Mouse (Mus musculus) forebrain, embryonic 13.5 days (tissue): Measurements from ENCODE around the gene Zfp94. TPM values are rescaled to one million over a fixed set of nuclear protein-coding genes. Genes with fewer than 3 reads are reported as not detected.
"Not testable (repeated sequence)": the region's sequence is repeated elsewhere in the genome, so short reads cannot be mapped to it uniquely, and the experiment has no call there.

Experiments
- ATAC-seq: fragments of 200-750 bp; cut with Nextera tagmentation; 2 replicates; pipeline ENCODE4 v1.8.0; 2017
- H3K27ac ChIP-seq: fragments of 300-500 bp; sonication (generic); 2 replicates; pipeline ENCODE4 v1.5.1; 2015; ENCODE audit warnings: inconsistent platforms, mild to moderate bottlenecking, moderate library complexity
- H3K27me3 ChIP-seq: fragments of 300-500 bp; sonication (generic); 2 replicates; pipeline ENCODE4 v1.6.1; 2015; ENCODE audit warnings: mild to moderate bottlenecking, inconsistent platforms
- H3K36me3 ChIP-seq: fragments of 300-500 bp; sonication (generic); 2 replicates; pipeline ENCODE4 v1.6.1; 2015; ENCODE audit warnings: mild to moderate bottlenecking, inconsistent platforms; ENCODE audit not compliant: poor library complexity, severe bottlenecking
- H3K4me1 ChIP-seq: fragments of 300-500 bp; sonication (generic); 2 replicates; pipeline ENCODE4 v1.6.1; 2015; ENCODE audit warnings: inconsistent platforms
- H3K4me2 ChIP-seq: fragments of 300-500 bp; sonication (generic); 2 replicates; pipeline ENCODE4 v1.6.1; 2015; ENCODE audit warnings: inconsistent platforms, mild to moderate bottlenecking, moderate library complexity
- H3K4me3 ChIP-seq: fragments of 300-500 bp; sonication (generic); 2 replicates; pipeline ENCODE4 v1.5.1; 2015; ENCODE audit warnings: mild to moderate bottlenecking, inconsistent platforms
- H3K9ac ChIP-seq: fragments of 300-500 bp; sonication (generic); 2 replicates; pipeline ENCODE4 v1.6.1; 2015; ENCODE audit warnings: mild to moderate bottlenecking, inconsistent platforms
- H3K9me3 ChIP-seq: fragments of 300-500 bp; sonication (generic); replicated peaks from 2 replicates; pipeline ENCODE4 v1.6.1; 2016; ENCODE audit warnings: inconsistent platforms
- WGBS: fragments of 180-500 bp; shearing (Covaris S2); methylation state at CpG from one replicate; pipeline ENCODE4 v1.1.7; 2015; 5-methylcytosine and 5-hydroxymethylcytosine counted together
- polyA plus RNA-seq: library from polyadenylated mRNA; unstranded; fragments of >200 nt; fragmentation: Nextera tagmentation; extraction: Ambion mirVana; gene quantifications from 2 replicates; pipeline ENCODE4 v1.2.1, GENCODE M21; 2015

The Zfp94 gene
- polyA plus RNA-seq, 1 experiment from 2014 or later: 20.1 TPM

GRCm38 (mm10) chr7:24288512-24288911 lies 28.0 kb downstream of the Zfp94 start:
- 90% methylated on average over 6 of the region's 6 CpGs for WGBS
- no peak for ATAC-seq

GRCm38 (mm10) chr7:24287670-24288069 lies 28.8 kb downstream of the Zfp94 start:
- ATAC-seq: no peak
- Histone ChIP-seq H3K4me3 (no peak overlapping the region), H3K36me3 (peaks cover 61% of the 10 kb centered on the region), H3K9ac (no peak overlapping the region), H3K4me1 (no peaks in the 10 kb centered on the region), H3K9me3 (no peaks in the 10 kb centered on the region), H3K4me2 (no peak overlapping the region), H3K27me3 (no peaks in the 10 kb centered on the region), H3K27ac (no peak overlapping the region)
- 90% methylated on average over 5 of the region's 5 CpGs for WGBS

More at GRCm38 (mm10) chr7:24288512-24288911, 28.0 kb downstream of the Zfp94 start:
- no peaks in the 10 kb centered on the region for H3K9me3 ChIP-seq
- H3K27ac ChIP-seq: no peak overlapping the region
- no peaks in the 10 kb centered on the region for H3K27me3 ChIP-seq
- no peak overlapping the region for H3K4me2 ChIP-seq
- peaks cover 70% of the 10 kb centered on the region for H3K36me3 ChIP-seq
- no peaks in the 10 kb centered on the region for H3K4me1 ChIP-seq
- no peak overlapping the region for H3K4me3 ChIP-seq
- H3K9ac ChIP-seq: no peak overlapping the region

- Histone ChIP-seq H3K27me3 (no peaks in the 10 kb centered on the region), H3K4me3 (no peak overlapping the region), H3K9me3 (no peaks in the 10 kb centered on the region), H3K36me3 (peaks cover 54% of the 10 kb centered on the region), H3K27ac (no peak overlapping the region), H3K4me2 (no peak overlapping the region), H3K4me1 (no peaks in the 10 kb centered on the region), H3K9ac (no peak overlapping the region)
- no peak for ATAC-seq
- WGBS: 89% methylated on average over 4 of the region's 4 CpGs
Observed at GRCm38 (mm10) chr7:24286916-24287315, 29.6 kb downstream of the Zfp94 start.

GRCm38 (mm10) chr7:24286090-24286489 lies 30.4 kb downstream of the Zfp94 start:
- Histone ChIP-seq H3K4me1 (no peaks in the 10 kb centered on the region), H3K9ac (no peak overlapping the region), H3K36me3 (peaks cover 46% of the 10 kb centered on the region), H3K27me3 (no peaks in the 10 kb centered on the region), H3K4me3 (no peak overlapping the region), H3K9me3 (no peaks in the 10 kb centered on the region), H3K4me2 (no peak overlapping the region), H3K27ac (no peak overlapping the region)
- no peak for ATAC-seq
- WGBS: 44% methylated on average over 4 of the region's 4 CpGs

GRCm38 (mm10) chr7:24280858-24281145 lies 35.7 kb downstream of the Zfp94 start:
- Histone ChIP-seq H3K9ac (no peak overlapping the region), H3K4me3 (no peak overlapping the region), H3K4me1 (no peaks in the 10 kb centered on the region), H3K27ac (no peak overlapping the region), H3K4me2 (no peak overlapping the region), H3K9me3 (no peaks in the 10 kb centered on the region), H3K36me3 (peaks cover 15% of the 10 kb centered on the region), H3K27me3 (no peaks in the 10 kb centered on the region)
- WGBS: 59% methylated on average over 4 of the region's 4 CpGs
- ATAC-seq: no peak

- Histone ChIP-seq H3K36me3 (peaks cover 21% of the 10 kb centered on the region), H3K27me3 (no peaks in the 10 kb centered on the region), H3K4me2 (no peak overlapping the region), H3K9me3 (no peaks in the 10 kb centered on the region), H3K4me3 (no peak overlapping the region), H3K9ac (no peak overlapping the region), H3K27ac (no peak overlapping the region), H3K4me1 (no peaks in the 10 kb centered on the region)
- ATAC-seq: no peak
- WGBS: 53% methylated on average over 10 of the region's 10 CpGs
Observed at GRCm38 (mm10) chr7:24280031-24280857, 36.2 kb downstream of the Zfp94 start.

GRCm38 (mm10) chr7:24278771-24279170 lies 37.7 kb downstream of the Zfp94 start:
- H3K9ac ChIP-seq, H3K27ac ChIP-seq, H3K4me3 ChIP-seq, H3K4me2 ChIP-seq, H3K9me3 ChIP-seq, H3K4me1 ChIP-seq, H3K27me3 ChIP-seq, ATAC-seq: not testable (repeated sequence)
- whole genome bisulfite sequencing: 82% methylated on average over 3 of the region's 3 CpGs
- peaks cover 36% of the 10 kb centered on the region for H3K36me3 ChIP-seq

- H3K27me3 ChIP-seq: no peaks in the 10 kb centered on the region
- H3K4me2 ChIP-seq: no peak overlapping the region
- WGBS: 96% methylated on average over 4 of the region's 4 CpGs
- H3K4me1 ChIP-seq: peaks cover 6% of the 10 kb centered on the region
- H3K36me3 ChIP-seq: peaks cover 40% of the 10 kb centered on the region
- no peak overlapping the region for H3K27ac ChIP-seq
- no peak overlapping the region for H3K4me3 ChIP-seq
- no peak for ATAC-seq
- no peak overlapping the region for H3K9ac ChIP-seq
- no peaks in the 10 kb centered on the region for H3K9me3 ChIP-seq
Observed at GRCm38 (mm10) chr7:24274456-24274855, 42.0 kb downstream of the Zfp94 start.

- H3K36me3 ChIP-seq: peaks cover 28% of the 10 kb centered on the region
- no peak overlapping the region for H3K27ac ChIP-seq
- WGBS: 95% methylated on average over 6 of the region's 6 CpGs
- no peak for ATAC-seq
- peaks cover 11% of the 10 kb centered on the region for H3K4me1 ChIP-seq
- H3K4me2 ChIP-seq: no peak overlapping the region
- H3K9me3 ChIP-seq: no peaks in the 10 kb centered on the region
- H3K9ac ChIP-seq: no peak overlapping the region
- H3K4me3 ChIP-seq: no peak overlapping the region
- H3K27me3 ChIP-seq: no peaks in the 10 kb centered on the region
Observed at GRCm38 (mm10) chr7:24271191-24271590, 45.3 kb downstream of the Zfp94 start.

GRCm38 (mm10) chr7:24270288-24270672 lies 46.2 kb downstream of the Zfp94 start, which contains the start of gene Zfp93:
Zfp93 (plus strand) TSS chr7:24270420.
- Histone ChIP-seq H3K4me1 (peaks cover 11% of the 10 kb centered on the region), H3K27ac (peak within 1 kb of the TSS; percentile 73), H3K4me2 (peak within 1 kb of the TSS; percentile 80), H3K9ac (peak within 1 kb of the TSS; percentile 84), H3K9me3 (no peaks in the 10 kb centered on the region), H3K36me3 (peaks cover 19% of the 10 kb centered on the region), H3K27me3 (no peaks in the 10 kb centered on the region), H3K4me3 (peak within 1 kb of the TSS; percentile 66)
- peak; percentile 96 for ATAC-seq
- 0% methylated on average over 12 of the region's 12 CpGs for WGBS

GRCm38 (mm10) chr7:24269667-24270287 lies 46.7 kb downstream of the Zfp94 start:
- no peak overlapping the region for H3K27ac ChIP-seq
- no peaks in the 10 kb centered on the region for H3K9me3 ChIP-seq
- H3K36me3 ChIP-seq: peaks cover 14% of the 10 kb centered on the region
- H3K4me3 ChIP-seq: peak overlapping the region; percentile 66
- no peaks in the 10 kb centered on the region for H3K27me3 ChIP-seq
- H3K9ac ChIP-seq: peak overlapping the region; percentile 84
- H3K4me2 ChIP-seq: peak overlapping the region; percentile 80
- H3K4me1 ChIP-seq: peaks cover 11% of the 10 kb centered on the region
- 35% methylated on average over 7 of the region's 7 CpGs for WGBS
- peak; percentile 68 for ATAC-seq

GRCm38 (mm10) chr7:24269256-24269655 lies 47.2 kb downstream of the Zfp94 start:
- 84% methylated on average over 3 of the region's 3 CpGs for WGBS
- Histone ChIP-seq H3K4me3 (no peak overlapping the region), H3K4me2 (peak overlapping the region; percentile 80), H3K9me3 (no peaks in the 10 kb centered on the region), H3K36me3 (peaks cover 9% of the 10 kb centered on the region), H3K27ac (no peak overlapping the region), H3K27me3 (no peaks in the 10 kb centered on the region), H3K4me1 (peaks cover 11% of the 10 kb centered on the region), H3K9ac (no peak overlapping the region)
- no peak for ATAC-seq
